Mouse (Mus musculus): Measurements from ENCODE around the gene Cdsn. TPM values are rescaled to one million over a fixed set of nuclear protein-coding genes. Genes with fewer than 3 reads are reported as not detected.
A peak's percentile ranks its signal among the peaks of the same experiment; 100 is the strongest.
"Not testable (repeated sequence)": the region's sequence is repeated elsewhere in the genome, so short reads cannot be mapped to it uniquely, and the experiment has no call there.

Gene Cdsn
- polyA plus RNA-seq, 1 experiment from 2014 or later, result not detected

DNA sequence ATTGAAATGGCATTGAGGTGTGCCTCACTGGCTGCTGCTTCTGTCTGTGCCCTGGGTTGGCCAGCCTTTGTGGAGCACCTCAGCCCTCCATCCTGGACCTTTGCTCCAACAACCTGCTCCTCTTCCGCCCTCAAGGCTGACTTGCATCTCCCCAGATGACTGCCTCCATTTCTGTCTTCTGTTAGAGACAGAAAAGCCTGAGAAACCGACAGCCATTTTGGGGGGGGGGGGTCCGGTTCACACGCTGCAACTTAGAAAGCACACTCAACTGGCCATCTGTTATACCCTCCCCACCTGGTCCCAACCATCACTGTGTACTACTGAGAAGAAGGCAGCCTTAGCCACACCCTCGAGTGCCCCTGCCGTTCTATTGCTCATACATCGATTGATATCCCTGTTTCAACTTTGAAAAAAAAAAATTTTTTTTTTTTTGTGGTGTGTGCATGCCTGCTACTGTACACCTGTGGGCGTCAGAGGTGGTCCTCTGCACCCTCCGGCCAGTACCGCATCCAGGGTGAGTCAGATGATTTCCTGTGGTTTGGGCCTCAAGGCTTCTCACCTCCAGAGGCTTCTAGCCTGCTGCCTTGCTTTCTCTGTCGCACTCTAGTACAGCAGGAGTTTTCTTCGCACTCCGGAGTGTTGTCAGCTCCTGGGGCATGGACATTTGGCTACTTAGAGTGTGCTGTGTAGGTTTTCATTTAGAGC lies 44.2 kb upstream of the Cdsn start:
- Histone ChIP-seq H3K4me3 (ENCODE audit: low read depth, low read length) (no peak overlapping the region), H3K4me2 (ENCODE audit: low read depth, low read length) (no peak overlapping the region), H3K27me3 (ENCODE audit: control insufficient read depth, insufficient read depth, low read length) (peaks cover 26% of the 10 kb centered on the region), H3K4me1 (ENCODE audit: control insufficient read depth, insufficient read depth, low read length) (no peaks in the 10 kb centered on the region), H3K9ac (replicated peaks; ENCODE audit: low read length) (no peak overlapping the region), H3K9me3 (replicated peaks; ENCODE audit: control insufficient read depth, low read length) (no peaks in the 10 kb centered on the region), H3K36me3 (replicated peaks; ENCODE audit: control insufficient read depth, insufficient read depth, low read depth, low read length) (no peaks in the 10 kb centered on the region; the same call in 1 of the 2 replicates), H3K27ac (replicated peaks; ENCODE audit: low read depth, low read length) (no peak overlapping the region)
- ATAC-seq (replicated peaks; ENCODE audit: insufficient number of reproducible peaks, low FRiP score, low TSS enrichment, low read depth) (no peak), DNase-seq (ENCODE audit: low spot score) (no peak)
- WGBS, result 22% methylated on average over 13 of the region's 13 CpGs

DNA sequence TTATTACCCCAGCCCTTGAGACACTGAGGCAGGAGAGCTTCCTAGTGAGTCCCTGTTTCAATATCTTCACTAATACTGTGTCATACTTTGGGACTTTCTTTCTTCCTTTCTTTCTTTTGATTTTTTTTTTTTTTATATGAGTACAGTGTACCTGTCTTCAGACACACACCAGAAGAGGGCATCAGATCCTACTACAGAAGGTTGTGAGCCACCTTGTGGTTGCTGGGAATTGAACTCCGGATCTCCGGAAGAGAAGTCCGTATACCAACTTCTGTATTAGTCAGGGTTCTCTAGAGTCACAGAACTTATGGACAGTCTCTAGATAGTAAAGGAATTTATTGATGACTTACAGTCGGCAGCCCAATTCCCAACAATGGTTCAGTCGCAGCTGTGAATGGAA lies 43.6 kb upstream of the Cdsn start:
- DNase-seq (ENCODE audit: low spot score); H3K4me1 ChIP-seq (ENCODE audit: control insufficient read depth, insufficient read depth, low read length); H3K27ac ChIP-seq (replicated peaks; ENCODE audit: low read depth, low read length); H3K36me3 ChIP-seq (replicated peaks; ENCODE audit: control insufficient read depth, insufficient read depth, low read depth, low read length); H3K9ac ChIP-seq (replicated peaks; ENCODE audit: low read length); H3K4me2 ChIP-seq (ENCODE audit: low read depth, low read length); ATAC-seq (replicated peaks; ENCODE audit: insufficient number of reproducible peaks, low FRiP score, low TSS enrichment, low read depth); H3K4me3 ChIP-seq (ENCODE audit: low read depth, low read length); H3K9me3 ChIP-seq (replicated peaks; ENCODE audit: control insufficient read depth, low read length): not testable (repeated sequence)
- WGBS, result 51% methylated on average over 4 of the region's 5 CpGs
- H3K27me3 ChIP-seq (ENCODE audit: control insufficient read depth, insufficient read depth, low read length), result peaks cover 26% of the 10 kb centered on the region

DNA sequence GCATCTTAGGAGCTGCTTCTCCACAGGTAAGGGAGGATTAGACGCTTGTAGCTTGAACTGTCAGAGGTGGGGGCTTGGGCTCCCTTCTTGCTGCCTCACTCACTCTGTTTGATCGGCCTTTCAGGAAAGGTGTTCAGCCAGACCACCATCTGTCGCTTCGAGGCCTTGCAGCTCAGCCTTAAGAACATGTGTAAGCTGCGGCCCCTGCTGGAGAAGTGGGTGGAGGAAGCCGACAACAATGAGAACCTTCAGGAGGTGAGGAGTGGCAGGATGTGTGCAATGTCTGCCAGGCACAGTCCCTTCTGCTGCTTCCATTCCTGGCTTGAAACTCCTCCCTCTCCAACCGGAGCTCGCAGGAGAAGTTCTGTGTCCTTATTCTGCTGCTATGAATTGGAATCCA lies 42.6 kb upstream of the Cdsn start:
- no peak overlapping the region for H3K9ac ChIP-seq (replicated peaks; ENCODE audit: low read length)
- 0 out of 2 replicates have a peak, but pooled peaks have one; percentile 6 for ATAC-seq (replicated peaks; ENCODE audit: insufficient number of reproducible peaks, low FRiP score, low TSS enrichment, low read depth)

DNA sequence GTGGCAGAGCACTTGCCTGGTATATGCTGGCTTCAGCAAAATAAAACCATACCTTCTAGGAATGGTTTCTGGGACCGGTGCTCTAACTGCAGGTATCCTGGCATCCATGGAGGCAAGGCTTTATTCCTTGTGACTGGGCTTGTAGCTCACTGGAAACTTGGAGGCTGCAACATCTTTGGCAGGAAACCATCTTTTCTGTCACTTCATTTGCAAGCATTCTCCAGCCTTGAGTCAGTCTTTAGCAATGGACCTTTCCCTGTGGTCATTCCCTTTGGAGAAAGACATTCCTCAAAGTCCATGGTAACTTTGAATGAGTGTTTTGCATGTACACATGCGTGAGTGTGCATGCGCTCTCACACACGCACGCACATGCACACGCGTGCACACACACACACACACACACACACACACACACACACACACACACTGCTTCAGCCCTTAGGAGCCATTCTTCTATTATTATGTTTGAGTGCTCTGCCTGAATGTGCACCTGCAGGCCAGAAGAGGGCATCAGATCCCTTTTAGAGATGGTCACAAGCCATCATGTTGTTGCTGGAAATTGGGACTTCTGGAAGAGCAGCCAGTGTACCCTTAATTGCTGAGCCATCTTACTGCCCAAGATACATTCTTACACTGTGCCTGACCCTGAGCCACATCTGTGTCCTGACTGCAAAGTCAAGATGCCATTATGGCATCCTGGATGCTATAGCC lies 38.9 kb upstream of the Cdsn start:
- Histone ChIP-seq H3K27me3 (ENCODE audit: control insufficient read depth, insufficient read depth, low read length) (peaks cover under 1% of the 10 kb centered on the region; the same call in 1 of the 2 replicates), H3K36me3 (replicated peaks; ENCODE audit: control insufficient read depth, insufficient read depth, low read depth, low read length) (no peaks in the 10 kb centered on the region; the same call in 1 of the 2 replicates), H3K27ac (replicated peaks; ENCODE audit: low read depth, low read length) (no peak overlapping the region), H3K9me3 (replicated peaks; ENCODE audit: control insufficient read depth, low read length) (no peaks in the 10 kb centered on the region), H3K4me2 (ENCODE audit: low read depth, low read length) (no peak overlapping the region), H3K4me1 (ENCODE audit: control insufficient read depth, insufficient read depth, low read length) (peaks cover 9% of the 10 kb centered on the region), H3K4me3 (ENCODE audit: low read depth, low read length) (no peak overlapping the region), H3K9ac (replicated peaks; ENCODE audit: low read length) (no peak overlapping the region)
- WGBS, result 82% methylated on average over 7 of the region's 7 CpGs
- ATAC-seq (replicated peaks; ENCODE audit: insufficient number of reproducible peaks, low FRiP score, low TSS enrichment, low read depth), result no peak
- DNase-seq (ENCODE audit: low spot score), result no peak

More for the DNA sequence above, 42.6 kb upstream of the Cdsn start:
- H3K27me3 ChIP-seq (ENCODE audit: control insufficient read depth, insufficient read depth, low read length), result peaks cover 26% of the 10 kb centered on the region
- no peak overlapping the region for H3K4me3 ChIP-seq (ENCODE audit: low read depth, low read length)
- H3K4me2 ChIP-seq (ENCODE audit: low read depth, low read length), result no peak overlapping the region
- 20% methylated on average over 8 of the region's 8 CpGs for WGBS
- H3K27ac ChIP-seq (replicated peaks; ENCODE audit: low read depth, low read length), result no peak overlapping the region
- DNase-seq (ENCODE audit: low spot score), result peak; percentile 73
- no peaks in the 10 kb centered on the region for H3K4me1 ChIP-seq (ENCODE audit: control insufficient read depth, insufficient read depth, low read length)
- H3K36me3 ChIP-seq (replicated peaks; ENCODE audit: control insufficient read depth, insufficient read depth, low read depth, low read length), result no peaks in the 10 kb centered on the region; the same call in 1 of the 2 replicates
- H3K9me3 ChIP-seq (replicated peaks; ENCODE audit: control insufficient read depth, low read length), result no peaks in the 10 kb centered on the region

DNA sequence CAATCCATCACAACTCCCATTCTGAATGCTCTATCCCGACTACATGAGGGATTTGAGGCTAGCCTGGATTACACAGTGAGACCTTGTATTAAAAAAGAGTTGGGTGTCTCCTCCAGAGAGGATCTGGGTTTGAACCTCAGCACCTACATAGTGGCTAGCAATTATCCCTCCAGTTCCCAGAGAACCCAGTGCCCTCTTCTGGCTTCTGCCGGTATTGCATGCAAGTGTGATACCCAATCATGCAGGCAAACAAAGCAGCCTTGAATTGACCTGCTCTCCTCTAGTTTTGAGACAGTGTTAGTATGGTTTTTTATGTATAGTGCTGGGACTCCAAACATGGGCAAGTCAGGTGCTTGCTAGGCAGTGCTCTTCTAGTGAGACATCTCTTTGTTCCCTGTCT lies 38.0 kb upstream of the Cdsn start:
- DNase-seq (ENCODE audit: low spot score) (peak; percentile 80), ATAC-seq (replicated peaks; ENCODE audit: insufficient number of reproducible peaks, low FRiP score, low TSS enrichment, low read depth) (no peak)
- H3K4me3 ChIP-seq (ENCODE audit: low read depth, low read length), result no peak overlapping the region
- H3K9ac ChIP-seq (replicated peaks; ENCODE audit: low read length), result no peak overlapping the region
- H3K27me3 ChIP-seq (ENCODE audit: control insufficient read depth, insufficient read depth, low read length), result no peaks in the 10 kb centered on the region
- H3K36me3 ChIP-seq (replicated peaks; ENCODE audit: control insufficient read depth, insufficient read depth, low read depth, low read length), result no peaks in the 10 kb centered on the region; the same call in 1 of the 2 replicates
- H3K27ac ChIP-seq (replicated peaks; ENCODE audit: low read depth, low read length), result no peak overlapping the region
- H3K4me1 ChIP-seq (ENCODE audit: control insufficient read depth, insufficient read depth, low read length), result peaks cover 9% of the 10 kb centered on the region
- no peak overlapping the region for H3K4me2 ChIP-seq (ENCODE audit: low read depth, low read length)
- no peaks in the 10 kb centered on the region for H3K9me3 ChIP-seq (replicated peaks; ENCODE audit: control insufficient read depth, low read length)
- 13% methylated on average over 2 of the region's 2 CpGs for WGBS

DNA sequence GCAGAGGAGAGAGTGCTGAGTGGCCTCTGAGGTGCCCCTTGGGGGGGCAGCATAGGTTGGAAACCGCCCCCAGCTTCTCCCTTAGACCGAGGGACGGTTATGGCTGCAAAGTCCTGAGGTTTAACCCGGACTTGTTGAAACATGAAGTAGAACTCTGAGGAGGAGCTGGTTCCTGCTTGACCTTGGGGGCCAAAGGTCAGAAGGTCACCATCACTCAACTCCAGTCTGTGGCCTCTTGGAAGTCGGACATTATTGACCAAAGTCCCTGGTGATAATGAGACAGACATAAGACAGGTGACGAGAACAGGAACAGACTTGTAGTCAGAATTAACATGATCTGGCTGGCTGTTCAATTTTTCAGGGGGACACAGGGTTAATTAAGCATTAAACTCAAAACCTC lies 37.2 kb upstream of the Cdsn start:
- ATAC-seq (replicated peaks; ENCODE audit: insufficient number of reproducible peaks, low FRiP score, low TSS enrichment, low read depth) (no peak), DNase-seq (ENCODE audit: low spot score) (no peak)
- H3K9ac ChIP-seq (replicated peaks; ENCODE audit: low read length), result no peak overlapping the region; the same call in 1 of the 2 replicates
- H3K4me2 ChIP-seq (ENCODE audit: low read depth, low read length), result peak overlapping the region; percentile 82; the same call in 1 of the 2 replicates
- H3K4me3 ChIP-seq (ENCODE audit: low read depth, low read length), result no peak overlapping the region
- no peaks in the 10 kb centered on the region; the same call in 1 of the 2 replicates for H3K36me3 ChIP-seq (replicated peaks; ENCODE audit: control insufficient read depth, insufficient read depth, low read depth, low read length)
- no peaks in the 10 kb centered on the region for H3K9me3 ChIP-seq (replicated peaks; ENCODE audit: control insufficient read depth, low read length)
- no peaks in the 10 kb centered on the region for H3K27me3 ChIP-seq (ENCODE audit: control insufficient read depth, insufficient read depth, low read length)
- WGBS, result 38% methylated on average over 6 of the region's 6 CpGs
- no peak overlapping the region for H3K27ac ChIP-seq (replicated peaks; ENCODE audit: low read depth, low read length)
- H3K4me1 ChIP-seq (ENCODE audit: control insufficient read depth, insufficient read depth, low read length), result peaks cover 9% of the 10 kb centered on the region

DNA sequence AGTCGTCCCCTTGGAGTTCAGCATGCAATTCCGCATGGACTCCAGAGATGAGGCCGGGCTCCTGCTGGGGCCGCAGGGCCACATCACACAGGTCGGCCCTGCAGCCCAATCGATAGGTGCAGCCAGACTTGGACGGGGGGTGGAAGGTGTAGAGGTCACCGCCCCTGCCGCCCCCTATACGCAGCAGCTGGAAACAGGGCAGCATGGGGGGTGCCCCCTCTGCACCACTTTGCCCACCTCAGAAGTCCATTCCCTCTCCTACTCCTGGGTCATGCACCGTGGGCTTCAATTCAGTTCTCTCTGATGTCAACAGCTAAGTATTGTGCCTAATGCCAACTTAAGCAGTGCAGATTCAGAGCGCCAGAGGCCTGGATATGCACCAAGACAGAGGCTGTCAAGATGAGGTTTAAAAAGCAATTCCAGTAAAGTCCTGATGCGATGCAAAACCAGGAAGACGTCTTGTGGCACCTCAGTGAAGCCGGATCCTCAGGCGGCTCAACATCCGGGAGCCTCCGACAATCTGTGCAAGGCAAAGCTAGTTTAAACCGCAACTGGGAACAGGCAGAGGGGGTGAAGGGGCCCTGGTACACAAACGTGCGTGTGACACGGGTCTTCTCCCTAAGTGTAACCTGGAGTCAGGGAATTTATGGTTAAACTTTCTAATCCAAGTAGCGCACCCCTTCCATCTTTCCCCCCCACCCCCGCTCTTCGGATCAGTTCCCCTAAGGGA lies 35.9 kb upstream of the Cdsn start:
- DNase-seq (ENCODE audit: low spot score) (peak; percentile 60), ATAC-seq (replicated peaks; ENCODE audit: insufficient number of reproducible peaks, low FRiP score, low TSS enrichment, low read depth) (peak; percentile 16)
- 9% methylated on average over 25 of the region's 25 CpGs for WGBS
- Histone ChIP-seq H3K27ac (replicated peaks; ENCODE audit: low read depth, low read length) (no peak overlapping the region), H3K9ac (replicated peaks; ENCODE audit: low read length) (peak overlapping the region; percentile 64), H3K36me3 (replicated peaks; ENCODE audit: control insufficient read depth, insufficient read depth, low read depth, low read length) (no peaks in the 10 kb centered on the region; the same call in 1 of the 2 replicates), H3K27me3 (ENCODE audit: control insufficient read depth, insufficient read depth, low read length) (no peaks in the 10 kb centered on the region), H3K4me2 (ENCODE audit: low read depth, low read length) (peak overlapping the region; percentile 82), H3K9me3 (replicated peaks; ENCODE audit: control insufficient read depth, low read length) (no peaks in the 10 kb centered on the region), H3K4me3 (ENCODE audit: low read depth, low read length) (peak overlapping the region; percentile 44), H3K4me1 (ENCODE audit: control insufficient read depth, insufficient read depth, low read length) (peaks cover 9% of the 10 kb centered on the region)

Data from embryonic facial prominence, embryonic 11.5 days (tissue).